Mouse (Mus musculus) neural tube, embryonic 12.5 days (tissue): Measurements from ENCODE around the gene Cpsf3. TPM values are rescaled to one million over a fixed set of nuclear protein-coding genes. Genes with fewer than 3 reads are reported as not detected.

Experiments used
- ATAC-seq: fragments of 200-750 bp; cut with Nextera tagmentation; 2 replicates; pipeline ENCODE4 v1.8.0; 2017; ENCODE audit warnings: low read depth, mild to moderate bottlenecking, moderate TSS enrichment, moderate library complexity; ENCODE audit not compliant: low FRiP score
- H3K27ac ChIP-seq: fragments of 300-500 bp; sonication (generic); 2 replicates; pipeline ENCODE4 v1.5.1; 2016
- H3K27me3 ChIP-seq: fragments of 300-500 bp; sonication (generic); replicated peaks from 2 replicates; pipeline ENCODE4 v1.6.1; 2016; ENCODE audit warnings: mild to moderate bottlenecking
- H3K36me3 ChIP-seq: fragments of 300-500 bp; sonication (generic); 2 replicates; pipeline ENCODE4 v1.6.1; 2016; ENCODE audit warnings: mild to moderate bottlenecking
- H3K4me1 ChIP-seq: fragments of 300-500 bp; sonication (generic); 2 replicates; pipeline ENCODE4 v1.6.1; 2016
- H3K4me2 ChIP-seq: fragments of 300-500 bp; sonication (generic); replicated peaks from 2 replicates; pipeline ENCODE4 v1.6.1; 2016; ENCODE audit warnings: mild to moderate bottlenecking
- H3K4me3 ChIP-seq: fragments of 300-500 bp; sonication (generic); 2 replicates; pipeline ENCODE4 v1.5.1; 2016
- H3K9ac ChIP-seq: fragments of 300-500 bp; sonication (generic); 2 replicates; pipeline ENCODE4 v1.6.1; 2016; ENCODE audit warnings: mild to moderate bottlenecking
- H3K9me3 ChIP-seq: fragments of 300-500 bp; sonication (generic); 2 replicates; pipeline ENCODE4 v1.6.1; 2016; ENCODE audit warnings: mild to moderate bottlenecking
- WGBS: fragments of 180-500 bp; shearing (Covaris S2); methylation state at CpG from one replicate; pipeline ENCODE4 v1.1.7; 2016; 5-methylcytosine and 5-hydroxymethylcytosine counted together
- polyA plus RNA-seq: library from polyadenylated mRNA; unstranded; fragments of >200 nt; fragmentation: Nextera tagmentation; extraction: Ambion mirVana; gene quantifications from 2 replicates; pipeline ENCODE4 v1.2.1, GENCODE M21; 2016

The Cpsf3 gene
- polyA plus RNA-seq, 1 experiment from 2014 or later: 112 TPM

DNA sequence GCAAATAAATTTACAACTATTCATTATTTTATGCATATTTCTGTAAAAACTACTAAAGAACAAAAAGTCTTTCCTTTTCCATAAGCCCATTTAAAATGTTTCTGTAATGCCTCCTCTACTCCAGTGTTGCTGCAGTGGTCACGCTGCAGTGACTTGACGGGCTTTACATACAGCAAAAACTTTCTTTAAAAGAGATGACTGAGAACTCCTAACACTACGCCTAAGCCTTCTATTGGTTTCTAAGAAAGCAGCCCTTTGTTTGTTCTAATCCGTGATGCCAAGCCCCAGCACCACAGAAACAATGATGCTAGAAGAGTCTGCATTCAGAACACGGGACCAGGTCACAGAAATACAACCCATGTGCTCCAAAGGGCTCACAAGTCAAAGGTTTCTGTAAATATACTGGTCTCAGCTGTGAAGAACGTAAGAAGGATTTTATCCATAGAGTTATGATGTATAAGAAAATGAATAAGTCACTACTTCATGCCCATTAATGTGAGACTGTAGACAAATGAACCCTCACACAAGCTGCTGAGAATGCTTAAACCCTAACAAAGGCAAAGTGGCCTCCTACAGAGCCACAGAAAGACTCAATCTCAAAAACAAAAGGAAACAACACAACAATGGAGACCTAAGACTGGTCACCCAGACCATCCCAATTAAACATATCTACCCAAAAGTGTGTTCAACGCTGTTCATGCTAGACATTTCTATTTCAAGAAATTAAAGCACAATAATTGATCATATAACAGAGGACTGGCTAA lies 65.1 kb downstream of the Cpsf3 start:
- ATAC-seq: no peak
- H3K9ac ChIP-seq: no peak overlapping the region
- peaks cover 6% of the 10 kb centered on the region; the same call in 1 of the 2 replicates for H3K9me3 ChIP-seq
- 49% methylated on average over 7 of the region's 7 CpGs for WGBS
- H3K27ac ChIP-seq: no peak overlapping the region
- peaks cover 37% of the 10 kb centered on the region for H3K36me3 ChIP-seq
- no peaks in the 10 kb centered on the region for H3K4me1 ChIP-seq
- H3K4me3 ChIP-seq: no peak overlapping the region
- no peak overlapping the region for H3K4me2 ChIP-seq
- no peaks in the 10 kb centered on the region for H3K27me3 ChIP-seq

GRCm38 (mm10) chr12:21353681-21354080 lies 68.5 kb downstream of the Cpsf3 start:
- Histone ChIP-seq H3K9me3 (peaks cover 6% of the 10 kb centered on the region; the same call in 1 of the 2 replicates), H3K4me2 (no peak overlapping the region), H3K9ac (no peak overlapping the region), H3K27me3 (no peaks in the 10 kb centered on the region), H3K27ac (no peak overlapping the region), H3K36me3 (peaks cover 37% of the 10 kb centered on the region), H3K4me3 (no peak overlapping the region), H3K4me1 (no peaks in the 10 kb centered on the region)
- no peak for ATAC-seq
- WGBS: 97% methylated on average over 8 of the region's 8 CpGs

DNA sequence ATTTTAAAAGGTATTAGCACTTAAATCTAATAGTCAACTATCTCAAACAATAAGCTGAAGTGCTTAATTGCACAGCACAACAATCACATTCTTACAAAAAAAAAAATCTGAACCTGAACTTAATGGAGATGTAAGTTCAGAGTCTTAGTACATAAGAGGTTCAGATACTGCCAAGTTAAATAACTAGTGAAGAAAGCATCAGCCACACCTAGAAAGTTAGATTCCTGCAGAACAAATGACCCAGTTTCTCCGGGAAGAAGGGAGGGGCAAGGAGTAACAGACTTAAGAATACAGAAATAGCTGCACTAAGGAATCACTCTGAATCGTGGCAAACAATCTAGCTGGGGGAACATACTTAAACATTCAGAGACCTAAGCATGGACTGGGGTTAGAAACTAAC lies 77.5 kb downstream of the Cpsf3 start:
- no peak overlapping the region for H3K9ac ChIP-seq
- H3K36me3 ChIP-seq: 0 out of 2 replicates have a peak, but pooled peaks cover 4% of the 10 kb centered on the region
- H3K27me3 ChIP-seq: no peaks in the 10 kb centered on the region
- H3K4me1 ChIP-seq: no peaks in the 10 kb centered on the region
- 94% methylated on average over 2 of the region's 2 CpGs for WGBS
- ATAC-seq: no peak
- no peak overlapping the region for H3K4me3 ChIP-seq
- no peak overlapping the region for H3K27ac ChIP-seq
- no peak overlapping the region for H3K4me2 ChIP-seq
- no peaks in the 10 kb centered on the region for H3K9me3 ChIP-seq

GRCm38 (mm10) chr12:21363195-21363594 lies 78.0 kb downstream of the Cpsf3 start:
- 96% methylated on average over 3 of the region's 3 CpGs for WGBS

More at GRCm38 (mm10) chr12:21363195-21363594, 78.0 kb downstream of the Cpsf3 start:
- H3K36me3 ChIP-seq: 0 out of 2 replicates have a peak, but pooled peaks cover 4% of the 10 kb centered on the region
- H3K4me1 ChIP-seq: no peaks in the 10 kb centered on the region
- H3K9me3 ChIP-seq: no peaks in the 10 kb centered on the region
- no peak overlapping the region for H3K9ac ChIP-seq
- no peak for ATAC-seq
- H3K27ac ChIP-seq: no peak overlapping the region
- no peak overlapping the region for H3K4me3 ChIP-seq
- H3K27me3 ChIP-seq: no peaks in the 10 kb centered on the region
- H3K4me2 ChIP-seq: no peak overlapping the region

Other genes starting within 250 kb of the Cpsf3 start
- gene Itgb1bp1, start 893 bp downstream of the Cpsf3 start, polyA plus RNA-seq: 42.0 and 42.6 TPM in 2 replicates
- 36.3 and 41.0 TPM in 2 replicates for gene Iah1, start 31.0 kb downstream of the Cpsf3 start, polyA plus RNA-seq
- gene Adam17, start 88.2 kb downstream of the Cpsf3 start, polyA plus RNA-seq: 28.6 and 35.2 TPM in 2 replicates
- 1,106 and 1,139 TPM in 2 replicates for gene Ywhaq, start 132.2 kb downstream of the Cpsf3 start, polyA plus RNA-seq